Mouse (Mus musculus): ENCODE results near the gene Myadml2.

DNA sequence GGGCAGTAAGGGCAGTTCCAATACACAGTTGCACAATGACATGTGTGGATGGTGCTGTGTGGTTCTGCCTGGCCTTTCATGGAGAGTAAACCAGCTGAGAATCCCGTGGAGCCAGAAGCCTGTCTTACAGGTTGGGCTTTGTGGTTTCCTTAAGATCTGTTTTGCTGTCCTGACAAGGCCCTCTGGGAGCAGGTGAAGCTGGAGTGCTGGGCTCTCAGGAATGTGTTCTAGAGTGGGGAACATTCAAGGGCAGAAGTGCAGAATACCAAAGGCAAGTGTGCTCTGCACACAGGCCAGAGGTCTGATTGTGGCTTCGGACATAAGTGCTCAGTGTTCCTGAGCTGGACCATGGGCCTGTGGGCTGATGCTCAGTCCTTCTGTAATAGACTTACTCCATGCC, 36.7 kb upstream of the Myadml2 start:
- TF ChIP-seq CTCF (IDR thresholded peaks at IDR 0.05; ENCODE audit: low read depth), result no peak
- no peak for TF ChIP-seq EP300 (IDR thresholded peaks at IDR 0.05; ENCODE audit: low read depth)

All from liver, embryonic 14.5 days (tissue).